19 mouse cellular contexts compared by ENCODE assay signal in genomic region chr8:39357111-39357510, GRCm38 (mm10).
DNase-seq lines count a peak whose midpoint lies in the region; ATAC-seq and TF ChIP-seq lines count a peak whose summit lies in the region.
"Had no signal": no experiment of that assay in that cellular context is flagged by ENCODE, and none has a peak within 500 bp of the region (broad histone marks: within the 10 kb centered on the region; RNA-seq: fewer than 3 reads in every experiment).

No protein-coding gene starts in this region.

- H3K9me3 ChIP-seq in forebrain, postnatal 0 days (ENCODE audit: low read length): no peaks in the 10 kb centered on the region
- no peaks in the 10 kb centered on the region for H3K9me3 ChIP-seq in forebrain, embryonic 13.5 days (replicated peaks)
- H3K9me3 ChIP-seq: embryonic facial prominence, embryonic 12.5 days; heart, embryonic 12.5 days; hindbrain, embryonic 15.5 days had no signal

- TF ChIP-seq CTCF in forebrain, postnatal 0 days (IDR thresholded peaks at IDR 0.05; ENCODE audit: low read depth): no peak
- TF ChIP-seq CTCF in layer of hippocampus, adult 2 months (conservative IDR thresholded peaks at IDR 0.05): no peak

- ATAC-seq in forebrain, postnatal 0 days: no peak
- ATAC-seq in forebrain, embryonic 13.5 days: no peak
- ATAC-seq: intestine, embryonic 16.5 days; Patski had no signal

- no peak overlapping the region for H3K4me3 ChIP-seq in forebrain, postnatal 0 days (ENCODE audit: low read depth, low read length)
- no peak overlapping the region for H3K4me3 ChIP-seq in forebrain, embryonic 13.5 days
- H3K4me3 ChIP-seq in layer of hippocampus, adult 2 months: no peak overlapping the region
- H3K4me3 ChIP-seq: embryonic facial prominence, embryonic 12.5 days; heart, embryonic 12.5 days; hindbrain, embryonic 15.5 days had no signal

- peak; percentile 50 for DNase-seq in forebrain, postnatal 0 days
- DNase-seq in layer of hippocampus, adult 2 months (ENCODE audit: low spot score in 2 of 2): peak; percentile 23 to 42
- DNase-seq in layer of hippocampus, postnatal 36 days: no peak
- peak; percentile 12 for DNase-seq in brain, embryonic 18.5 days (ENCODE audit: low read depth, low spot score)
- no peak for DNase-seq in T-cell, adult 2 months (ENCODE audit: low spot score)
- DNase-seq in heart, adult 18-20 months: no peak
- DNase-seq: adrenal gland, adult 2 months; adrenal gland, postnatal 25 days; cerebellum, adult 11-12 months; cerebellum, adult 9-11 months; gastrocnemius, postnatal 14 days; heart, postnatal 36 days had no signal

- no peaks in the 10 kb centered on the region for H3K4me1 ChIP-seq in forebrain, postnatal 0 days (ENCODE audit: insufficient read depth)
- H3K4me1 ChIP-seq in forebrain, embryonic 13.5 days: no peaks in the 10 kb centered on the region
- H3K4me1 ChIP-seq: embryonic facial prominence, embryonic 12.5 days; heart, embryonic 12.5 days; hindbrain, embryonic 15.5 days had no signal

- H3K4me2 ChIP-seq in forebrain, postnatal 0 days (ENCODE audit: low read depth): no peak overlapping the region
- no peak overlapping the region for H3K4me2 ChIP-seq in forebrain, embryonic 13.5 days
- H3K4me2 ChIP-seq: embryonic facial prominence, embryonic 12.5 days; heart, embryonic 12.5 days; hindbrain, embryonic 15.5 days had no signal

- H3K27ac ChIP-seq in forebrain, postnatal 0 days (ENCODE audit: low read depth, low read length): no peak overlapping the region
- H3K27ac ChIP-seq in forebrain, embryonic 13.5 days: no peak overlapping the region
- H3K27ac ChIP-seq in layer of hippocampus, adult 2 months: peak overlapping the region; percentile 64
- H3K27ac ChIP-seq: embryonic facial prominence, embryonic 12.5 days; hindbrain, embryonic 15.5 days had no signal

- no peaks in the 10 kb centered on the region for H3K27me3 ChIP-seq in forebrain, postnatal 0 days (ENCODE audit: insufficient read depth, low read length)
- H3K27me3 ChIP-seq in forebrain, embryonic 13.5 days: no peaks in the 10 kb centered on the region
- H3K27me3 ChIP-seq: CH12.LX; embryonic facial prominence, embryonic 12.5 days; heart, embryonic 12.5 days; hindbrain, embryonic 15.5 days had no signal

- 51% methylated on average over 1 of the region's 1 CpGs for WGBS in forebrain, postnatal 0 days
- 83% methylated on average over 1 of the region's 1 CpGs for WGBS in forebrain, embryonic 13.5 days

- no peak overlapping the region for H3K9ac ChIP-seq in forebrain, postnatal 0 days
- no peak overlapping the region for H3K9ac ChIP-seq in forebrain, embryonic 13.5 days
- H3K9ac ChIP-seq: embryonic facial prominence, embryonic 12.5 days; heart, embryonic 12.5 days; hindbrain, embryonic 15.5 days had no signal

- no peaks in the 10 kb centered on the region for H3K36me3 ChIP-seq in forebrain, postnatal 0 days (ENCODE audit: insufficient read depth)
- no peaks in the 10 kb centered on the region for H3K36me3 ChIP-seq in forebrain, embryonic 13.5 days (ENCODE audit: poor library complexity, severe bottlenecking)
- H3K36me3 ChIP-seq: embryonic facial prominence, embryonic 12.5 days; heart, embryonic 12.5 days; hindbrain, embryonic 15.5 days had no signal

Comparison
In these comparisons a context has a peak if more than half of its experiments do, and no peak if none do; other contexts are left out.
1. DNase-seq: peak in forebrain, postnatal 0 days (single experiment), layer of hippocampus, adult 2 months (2 of 2) and brain, embryonic 18.5 days (single experiment); none in layer of hippocampus, postnatal 36 days (0 of 2), T-cell, adult 2 months (single experiment) and heart, adult 18-20 months (0 of 2).